Mouse (Mus musculus) adrenal gland, postnatal 4 days (tissue): ENCODE data around the gene Dnajc6. TPM values are rescaled to one million over a fixed set of nuclear protein-coding genes. Genes with fewer than 3 reads are reported as not detected.

ENCODE experiments used
- DNase-seq, 2 experiments: peaks; one replicate each; pipeline ENCODE4 v3.0.0; 2021 to 2022; ENCODE audit warnings: low spot score in 2 of 2, mixed read lengths in 2 of 2
- long read RNA-seq, 2 experiments: library from polyadenylated mRNA; stranded (forward); transcript quantifications; one replicate each; pipeline ENCODE4 v2.0.0; 2021
- total RNA-seq, 2 experiments: library from RNA; stranded (reverse); gene quantifications; 2 replicates each; pipeline ENCODE4 v1.2.3; 2021

Dnajc6 gene
- total RNA-seq: 10 to 100 TPM in 1 of 2 experiments, 1 to 10 TPM in 1; 8.6 to 11.7 TPM
- long read RNA-seq, experiment 1, partial matches to known transcripts: 0 of 1 reads
- long read RNA-seq, experiment 1, other reads (novel, unspliced or antisense): 1 of 1 reads
- long read RNA-seq, experiment 2, partial matches to known transcripts: 6 of 8 reads
- long read RNA-seq, experiment 2, other reads (novel, unspliced or antisense): 2 of 8 reads

DNA sequence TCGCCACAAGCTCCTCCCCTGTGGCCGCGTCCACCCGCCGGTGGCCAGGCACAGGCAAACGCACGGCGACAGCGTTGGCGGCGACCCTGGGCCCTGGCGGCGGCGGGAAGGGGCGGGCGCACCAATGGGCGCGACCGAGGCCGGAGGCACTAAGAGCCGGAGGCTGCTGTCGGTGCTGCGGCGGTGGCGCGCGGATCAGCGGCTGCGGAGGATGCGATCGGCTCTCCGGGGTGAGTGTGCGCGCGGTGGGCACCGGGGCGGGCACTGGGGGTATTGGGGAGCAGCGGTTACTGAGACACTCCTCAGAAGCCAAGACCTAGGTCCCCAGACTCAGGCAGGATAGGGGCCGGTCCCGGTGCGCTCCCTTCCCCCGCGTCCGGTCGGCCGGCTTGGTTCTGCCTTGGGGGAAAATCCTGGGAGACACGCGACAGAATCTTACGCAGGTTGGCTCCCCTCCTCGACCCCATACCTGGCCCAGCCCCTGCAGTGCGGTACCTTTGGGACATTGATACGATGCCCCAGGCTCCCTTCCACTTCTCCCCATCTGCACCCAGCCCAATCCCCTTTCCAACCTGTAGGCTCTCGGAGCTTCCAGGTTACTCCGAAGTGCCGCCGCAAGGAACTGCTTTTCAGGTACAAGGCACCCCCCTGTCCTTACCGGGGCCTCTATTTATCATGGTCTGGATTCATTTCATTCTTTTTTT lies at the start of gene Dnajc6:
Gene Dnajc6 (plus strand): TSS at position 115 of the 704 bp plus-strand sequence.
- DNase-seq: no peak

DNA sequence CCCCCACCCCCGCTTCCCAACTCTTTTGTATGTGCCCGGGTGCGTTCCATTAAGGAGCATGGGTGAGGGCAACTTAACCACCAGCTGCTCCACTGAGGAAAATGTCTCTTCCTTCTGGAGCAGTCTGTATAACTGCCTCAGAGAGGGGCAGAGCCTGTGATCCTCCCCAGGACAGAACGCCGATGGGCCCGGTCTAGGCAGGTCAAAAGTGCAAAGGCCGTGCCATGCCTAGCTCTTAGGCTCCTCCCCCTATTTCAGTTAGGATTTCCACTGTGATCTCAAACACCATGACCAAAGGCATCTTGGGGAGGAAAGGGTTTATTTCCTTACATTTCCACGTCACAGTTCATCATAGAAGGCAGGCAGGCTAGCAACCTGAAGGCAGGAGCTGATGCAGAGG lies 47.7 kb upstream of the Dnajc6 start:
- no peak for DNase-seq

GRCm38 (mm10) chr4:101449344-101449743 lies 47.1 kb upstream of the Dnajc6 start:
- DNase-seq: no peak

GRCm38 (mm10) chr4:101450150-101450780 lies 46.2 kb upstream of the Dnajc6 start:
- no peak for DNase-seq

DNA sequence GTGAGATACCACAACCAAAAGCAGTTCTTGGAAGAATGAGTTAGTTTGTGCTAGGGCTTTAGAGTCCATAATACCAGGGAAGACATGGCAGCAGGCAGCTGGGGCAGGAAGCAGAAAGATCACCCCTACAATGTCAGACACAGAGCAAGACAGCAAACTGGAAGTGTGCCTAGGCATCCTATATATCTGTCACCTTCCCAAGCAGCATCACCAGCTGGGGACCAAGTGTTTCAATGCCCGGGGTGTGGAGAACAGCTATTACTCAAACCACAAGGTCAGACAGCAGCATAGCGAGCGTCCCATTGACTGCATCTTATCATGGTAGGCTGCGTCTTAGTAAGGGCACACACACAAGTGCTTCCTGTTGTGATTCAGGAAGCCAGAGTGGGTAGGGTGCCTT lies 45.4 kb upstream of the Dnajc6 start:
- DNase-seq: no peak

DNA sequence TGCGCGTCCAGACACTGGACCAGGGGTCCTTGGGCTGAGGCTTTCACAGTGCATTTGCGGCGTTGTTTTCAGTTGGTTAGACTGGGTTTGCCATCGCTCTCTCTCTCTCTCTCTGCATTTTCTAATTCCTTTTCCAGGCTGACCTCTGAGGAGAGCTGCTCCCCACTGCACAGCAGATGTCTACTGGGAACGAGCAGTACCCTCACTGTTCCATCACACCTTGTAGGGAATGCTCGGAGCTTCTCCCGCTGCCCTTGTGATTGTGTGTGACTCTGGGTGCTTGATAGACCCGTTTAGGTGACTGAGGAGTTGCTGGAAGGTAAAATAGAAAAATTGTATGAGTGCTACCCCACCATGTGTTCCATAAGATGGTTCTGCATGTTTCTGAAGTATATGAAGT lies 43.6 kb upstream of the Dnajc6 start:
- DNase-seq: no peak

DNA sequence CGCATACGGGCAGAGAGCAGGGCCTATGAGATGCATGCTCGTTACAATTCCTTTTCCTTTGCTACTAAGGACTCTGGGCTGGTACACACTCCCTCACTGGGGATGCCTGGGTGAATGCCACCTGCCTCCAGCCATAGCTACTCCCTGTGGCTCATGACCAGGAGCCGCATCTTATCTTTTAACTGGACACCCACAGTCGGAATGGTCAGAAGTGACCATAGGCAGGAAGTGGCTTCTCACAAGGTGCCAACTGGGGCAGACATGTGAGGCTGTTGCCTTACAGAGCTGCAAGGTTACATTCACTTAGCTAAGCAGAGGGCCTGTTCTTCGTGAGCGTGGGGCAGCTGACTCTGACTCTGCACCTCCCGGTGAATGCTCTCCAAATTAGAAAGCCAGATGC lies 39.3 kb upstream of the Dnajc6 start:
- no peak for DNase-seq

DNA sequence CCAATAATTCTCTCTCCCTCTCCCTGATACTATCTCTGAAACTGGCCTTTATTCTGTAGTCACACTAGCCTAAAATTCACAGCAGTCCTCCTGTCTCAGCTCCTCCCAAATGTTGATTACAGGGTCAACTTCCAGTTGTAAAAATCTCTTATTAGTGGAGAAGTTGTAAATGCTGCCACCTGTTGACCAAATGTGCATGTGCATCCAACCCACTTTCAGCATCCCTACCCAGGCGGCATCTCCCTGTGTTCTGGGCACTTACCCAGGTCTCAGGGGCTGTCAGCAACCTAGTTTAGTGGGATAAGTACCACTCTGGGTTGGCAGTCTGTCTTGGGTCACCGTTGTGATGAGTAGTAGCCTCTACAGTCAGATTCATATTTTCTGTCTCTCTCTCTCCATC lies 38.1 kb upstream of the Dnajc6 start:
- no peak for DNase-seq

- no peak for DNase-seq
Observed at GRCm38 (mm10) chr4:101459358-101459757, 37.1 kb upstream of the Dnajc6 start.

- no peak for DNase-seq
Observed at GRCm38 (mm10) chr4:101460114-101460513, 36.3 kb upstream of the Dnajc6 start.

DNA sequence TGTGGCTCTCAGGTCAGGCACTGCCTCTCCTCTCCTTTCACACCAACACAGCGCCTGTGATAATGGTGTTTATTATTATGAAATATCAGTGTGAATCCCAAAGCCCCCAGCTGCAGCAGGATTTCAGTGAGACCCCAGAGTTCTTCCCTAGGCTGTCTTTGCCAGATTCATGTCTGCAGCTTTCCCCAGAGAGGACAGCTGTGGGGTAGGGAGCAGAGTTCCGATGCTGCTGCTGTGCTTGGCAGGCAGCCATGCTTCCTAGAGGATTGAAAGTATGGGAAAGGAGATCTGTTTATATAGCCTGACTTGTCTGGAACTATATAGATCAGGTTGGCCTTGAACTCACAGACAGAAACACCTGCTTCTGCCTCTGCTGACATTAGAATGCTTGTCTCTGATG lies 34.4 kb upstream of the Dnajc6 start:
- DNase-seq: no peak

GRCm38 (mm10) chr4:101466264-101466663 lies 30.2 kb upstream of the Dnajc6 start:
- no peak for DNase-seq

DNA sequence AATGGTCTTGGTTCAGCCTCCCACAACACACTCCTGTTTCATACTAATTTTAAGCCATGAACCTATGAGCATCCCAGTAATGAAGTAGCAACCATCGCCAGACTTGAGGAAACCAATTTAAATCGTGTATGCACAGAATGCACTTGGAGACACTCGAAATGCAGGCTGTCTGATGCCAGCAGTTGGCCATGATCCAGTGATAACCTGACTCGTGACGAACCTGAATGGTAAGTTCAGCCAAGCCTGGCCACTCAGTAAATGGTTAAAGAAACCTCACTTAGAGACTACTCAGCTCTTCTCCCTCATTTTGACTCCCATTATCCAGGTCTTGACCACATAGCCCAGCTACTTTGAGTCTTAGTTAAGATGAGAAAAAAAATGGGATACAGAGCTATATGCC lies 27.2 kb upstream of the Dnajc6 start:
- DNase-seq: no peak

GRCm38 (mm10) chr4:101470543-101470942 lies 25.9 kb upstream of the Dnajc6 start:
- DNase-seq: no peak

DNA sequence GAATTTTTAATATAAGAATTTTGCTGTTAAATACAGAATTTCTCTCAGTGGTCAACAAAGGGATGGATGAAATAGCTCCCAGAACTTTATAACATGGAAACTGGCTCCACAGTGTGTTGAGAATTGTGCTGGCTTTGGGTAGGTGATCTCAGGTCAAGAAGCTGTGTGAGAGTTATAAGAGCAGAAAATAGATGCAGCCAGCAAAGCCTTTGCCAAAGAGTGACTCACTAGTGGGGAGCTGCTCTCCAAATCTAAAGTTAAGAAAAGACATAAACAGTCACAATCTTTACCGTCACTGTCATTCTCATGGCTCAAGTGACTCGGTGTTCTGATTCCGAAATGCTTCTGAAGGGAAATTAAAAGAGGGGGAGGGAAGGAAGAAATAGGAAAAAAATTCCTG lies 23.7 kb upstream of the Dnajc6 start:
- DNase-seq: no peak

DNA sequence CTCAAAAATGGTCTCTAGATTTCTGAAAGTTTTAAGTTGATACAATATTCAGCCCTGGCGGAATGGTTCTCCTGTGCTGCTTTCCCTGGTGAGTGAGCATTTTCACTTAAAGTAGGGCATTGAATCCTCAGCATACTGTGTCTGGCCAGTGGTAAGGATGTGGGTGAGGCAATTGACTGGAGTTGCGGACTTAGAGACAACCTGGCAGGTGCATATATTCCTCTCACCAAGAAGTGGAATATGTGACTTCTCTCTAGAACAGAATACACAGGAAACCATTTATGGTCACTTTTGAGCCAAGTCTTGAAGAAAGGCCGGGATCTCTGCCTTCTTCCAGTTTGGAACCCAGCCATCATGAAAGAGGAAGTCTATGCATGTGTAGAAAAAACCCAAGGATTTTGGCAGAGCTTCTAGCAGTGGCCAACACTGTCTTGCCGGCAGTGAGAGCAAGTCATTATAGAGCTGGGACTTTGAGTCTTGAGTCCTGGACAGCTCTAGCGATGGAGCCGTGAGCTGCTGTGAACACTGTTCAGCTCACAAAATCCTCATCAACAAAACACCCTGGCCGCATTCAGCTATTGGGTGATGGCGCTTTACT lies 6.0 kb upstream of the Dnajc6 start:
- DNase-seq: no peak

DNA sequence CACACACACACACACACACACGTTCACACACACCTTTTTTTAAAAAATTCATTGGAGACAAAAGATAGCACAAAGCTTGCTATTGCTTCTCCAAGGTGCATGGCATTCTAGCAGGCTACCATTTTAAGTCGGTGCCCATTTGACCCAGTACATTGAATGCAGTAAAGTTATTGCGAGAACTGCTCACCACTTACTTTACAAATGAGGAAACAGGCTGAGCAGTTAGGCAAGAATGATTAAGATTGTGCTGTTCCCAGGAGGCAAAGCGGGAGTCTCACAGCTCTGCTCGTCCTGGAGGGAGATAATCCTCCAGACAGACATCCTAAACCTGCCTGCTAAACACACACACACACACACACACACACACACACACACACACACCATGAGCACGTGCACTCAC lies 4.7 kb upstream of the Dnajc6 start:
- no peak for DNase-seq

DNA sequence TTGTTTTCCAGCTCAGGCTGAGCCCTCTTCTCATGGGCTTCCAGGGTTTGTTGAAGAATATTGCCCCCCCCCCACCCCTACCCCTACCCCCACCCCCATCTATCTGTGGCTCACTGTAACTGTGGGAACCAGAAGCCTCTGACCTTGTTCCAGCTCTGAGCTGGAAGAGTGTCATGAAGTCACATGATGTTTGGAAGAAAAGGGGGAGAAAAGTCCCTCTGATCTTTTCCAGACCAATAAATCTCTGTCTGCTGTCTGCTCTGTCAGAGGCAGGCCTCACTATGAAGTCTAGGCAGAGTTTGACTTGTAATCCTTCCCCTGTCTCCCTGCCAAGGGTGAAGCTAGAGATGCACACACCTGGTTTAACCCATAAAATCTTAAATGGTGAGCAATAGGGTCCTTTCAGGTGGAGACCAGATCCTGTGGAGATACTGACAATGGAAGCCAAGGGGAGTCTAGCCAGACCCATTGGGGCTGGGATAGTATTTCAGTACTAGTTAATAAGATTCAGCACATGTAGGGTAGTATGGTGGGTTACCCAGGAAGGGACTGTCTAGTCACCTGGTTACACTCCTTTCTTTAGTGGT lies 2.7 kb upstream of the Dnajc6 start:
- no peak for DNase-seq

DNA sequence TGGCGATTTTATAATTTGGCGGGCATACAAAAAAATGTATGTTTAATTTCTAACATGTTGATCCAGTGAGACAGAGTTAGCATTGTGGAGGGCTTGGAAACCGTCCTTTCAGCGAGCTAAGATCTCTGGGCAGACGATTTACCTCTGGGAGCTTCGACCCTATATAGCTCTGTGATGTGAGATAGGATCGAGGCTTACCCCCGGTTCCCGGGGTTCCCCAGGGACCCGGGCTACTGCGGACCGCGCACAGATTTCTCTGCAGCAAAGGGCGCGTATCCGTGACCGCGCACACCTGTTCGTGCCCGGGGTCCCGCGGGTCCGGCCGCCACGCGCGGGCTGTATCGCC lies 287 bp upstream of the Dnajc6 start:
- DNase-seq: no peak

GRCm38 (mm10) chr4:101497336-101497735 lies 888 bp downstream of the Dnajc6 start:
- no peak for DNase-seq

- DNase-seq: no peak
Observed at GRCm38 (mm10) chr4:101504470-101505007, 8.1 kb downstream of the Dnajc6 start.

DNA sequence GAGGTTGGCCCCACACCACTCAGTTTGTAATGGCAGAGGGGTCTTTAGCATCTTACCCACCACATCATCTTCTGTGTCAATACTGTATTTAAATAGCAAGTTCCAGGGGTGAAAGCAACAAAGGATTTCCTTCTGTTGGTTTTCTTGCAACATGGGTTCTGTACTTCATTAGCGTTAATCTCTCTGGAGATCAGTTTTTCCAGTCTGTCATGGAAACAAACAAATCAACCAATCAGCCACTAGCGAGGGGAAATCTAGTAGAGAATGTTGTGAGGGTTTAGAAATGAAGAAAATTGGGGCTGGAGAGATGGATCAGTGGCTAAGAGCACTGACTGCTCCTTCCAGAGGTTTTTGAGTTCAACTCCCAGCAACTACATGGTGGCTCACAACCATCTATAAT lies 9.5 kb downstream of the Dnajc6 start:
- DNase-seq: no peak
